Mouse (Mus musculus) bone marrow, adult 2 months (tissue): Measurements from ENCODE around the gene Ndufs2.

Source experiments
- CTCF ChIP-seq: fragments of 200-500 bp; IDR thresholded peaks from 2 replicates; pipeline ENCODE4 v1.5.1; 2011; ENCODE audit warnings: low read length, control low read depth; ENCODE audit not compliant: control insufficient read depth, insufficient read depth
- POLR2A ChIP-seq: fragments of 200-500 bp; IDR thresholded peaks from 2 replicates; pipeline ENCODE4 v1.6.1; 2011; ENCODE audit warnings: low read depth, mild to moderate bottlenecking, control low read depth, low read length, borderline replicate concordance; ENCODE audit not compliant: control insufficient read depth

DNA sequence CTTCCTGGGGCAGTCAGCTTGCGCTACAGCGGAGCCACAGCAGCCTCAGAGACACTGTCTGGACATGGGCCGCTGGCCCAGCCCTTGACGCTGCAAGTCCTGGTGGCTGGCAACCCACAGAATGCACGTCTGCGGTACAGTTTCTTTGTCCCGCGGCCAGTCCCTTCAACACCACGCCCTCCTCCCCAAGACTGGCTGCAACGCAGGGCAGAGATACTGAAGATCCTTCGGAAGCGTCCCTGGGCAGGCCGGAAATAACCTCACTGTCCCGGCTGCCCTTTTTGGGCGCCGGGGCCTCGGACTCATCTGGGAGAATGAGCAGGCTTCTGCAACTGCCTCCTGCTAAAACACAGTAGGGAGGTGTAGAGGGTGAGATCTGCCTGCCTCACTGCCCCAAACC lies 7.7 kb upstream of the Ndufs2 start:
- TF ChIP-seq CTCF (no peak), POLR2A (no peak)
